Mouse (Mus musculus) 416B (cell line): ENCODE results near the gene Rbbp7.

Experiments
- DNase-seq: peaks from one replicate; pipeline ENCODE4 v3.0.0; 2011; ENCODE audit warnings: low read depth

Gene Rbbp7

GRCm38 (mm10) chrX:162760115-162760942 lies at the start of gene Rbbp7:
Gene Rbbp7, plus strand, starts transcription at chrX:162760402.
- peak; percentile 92 for DNase-seq

GRCm38 (mm10) chrX:162717837-162718236 lies 42.4 kb upstream of the Rbbp7 start:
- peak; percentile 69 for DNase-seq

DNA sequence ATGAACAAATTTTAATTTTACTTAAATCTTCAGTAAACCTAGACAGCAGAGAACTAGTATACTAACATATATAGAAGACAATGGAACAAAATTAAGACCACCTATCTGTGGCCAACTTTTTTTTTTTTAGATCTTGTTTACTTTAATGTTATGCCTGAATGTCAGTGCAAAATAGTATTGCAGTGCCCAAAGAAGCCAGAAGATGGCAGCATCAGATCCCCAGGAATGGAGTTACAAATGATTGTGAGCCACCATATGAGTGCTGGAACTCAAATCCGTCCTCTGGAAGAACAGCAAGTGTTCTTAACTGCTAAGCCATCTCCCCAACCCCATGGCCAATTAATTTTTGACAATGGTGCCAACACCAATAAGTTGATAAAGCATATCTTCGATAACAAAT lies 40.6 kb upstream of the Rbbp7 start:
- DNase-seq, result peak; percentile 66

GRCm38 (mm10) chrX:162727367-162727777 lies 32.8 kb upstream of the Rbbp7 start:
- no peak for DNase-seq

GRCm38 (mm10) chrX:162727795-162728194 lies 32.4 kb upstream of the Rbbp7 start:
- no peak for DNase-seq

GRCm38 (mm10) chrX:162728228-162728627 lies 32.0 kb upstream of the Rbbp7 start:
- DNase-seq, result no peak

GRCm38 (mm10) chrX:162730031-162730430 lies 30.2 kb upstream of the Rbbp7 start:
- no peak for DNase-seq

DNA sequence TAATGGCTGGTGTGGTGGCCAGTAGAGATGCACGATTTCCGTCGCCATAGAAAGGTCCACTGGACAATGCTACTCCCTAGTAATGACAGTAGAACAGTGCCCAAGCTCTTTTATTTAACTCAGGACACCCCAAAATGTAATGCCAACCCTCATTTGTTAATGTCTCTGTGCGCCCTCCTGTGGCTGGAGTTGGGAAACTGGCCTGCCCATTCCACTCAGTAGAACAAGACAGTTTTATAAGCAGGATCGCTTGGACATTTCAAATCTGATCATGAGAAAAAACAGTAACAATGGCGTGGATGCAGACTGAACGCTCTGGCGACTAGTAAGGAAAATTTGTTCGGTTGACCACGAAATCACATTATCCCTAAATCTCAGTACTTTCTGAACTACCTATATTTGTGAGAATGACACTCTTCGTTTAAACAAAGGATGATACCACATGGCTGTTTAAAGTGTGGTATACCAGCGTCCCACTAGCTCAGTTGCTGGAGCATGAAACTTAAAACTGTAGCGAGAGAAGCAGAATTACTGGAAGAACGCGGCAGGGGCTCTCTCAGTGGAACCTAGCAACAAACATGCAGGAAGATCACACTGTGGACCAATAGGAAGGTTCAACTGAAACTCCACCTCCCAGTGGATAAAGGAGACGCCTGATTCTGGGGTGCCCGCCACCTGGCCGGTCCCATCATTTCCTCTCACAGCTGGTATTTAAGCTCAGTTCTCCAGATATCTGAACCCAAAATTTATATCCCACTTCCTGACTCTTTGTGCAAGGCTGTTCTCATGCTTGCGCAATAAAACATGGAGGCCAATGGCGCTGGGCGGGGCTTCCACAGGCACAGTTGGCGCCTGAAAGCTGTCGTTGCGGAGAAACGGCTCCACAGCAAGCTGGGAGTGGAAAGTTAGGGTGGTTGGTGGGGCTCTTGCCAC lies 24.9 kb upstream of the Rbbp7 start:
- DNase-seq, result peak; percentile 25

DNA sequence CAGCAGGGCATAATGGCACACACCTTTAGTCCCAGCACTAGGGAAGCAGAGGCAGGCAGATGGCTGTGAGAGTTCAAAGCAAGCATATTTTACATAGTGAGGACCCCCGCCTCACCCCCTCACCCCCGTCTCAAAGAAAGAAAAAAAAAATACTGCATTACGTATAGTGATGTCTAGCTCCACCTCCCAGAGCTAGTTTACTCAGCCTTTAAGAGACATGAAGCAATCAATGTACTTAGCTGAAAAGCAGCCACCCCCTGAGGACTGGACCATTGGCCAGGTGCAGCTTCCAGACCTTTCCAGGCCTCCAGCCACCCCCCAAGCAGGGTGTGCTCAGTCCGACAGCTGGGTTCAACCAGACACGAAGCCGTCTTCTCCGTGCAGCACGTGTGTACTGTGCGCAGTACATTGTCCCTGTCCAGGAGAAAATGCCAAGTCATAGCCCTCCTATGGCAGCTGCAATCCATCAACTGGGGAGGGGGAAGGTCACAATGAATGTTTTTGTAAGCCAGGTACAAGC lies 24.0 kb upstream of the Rbbp7 start:
- DNase-seq, result no peak

GRCm38 (mm10) chrX:162748696-162749420 lies 11.3 kb upstream of the Rbbp7 start:
- no peak for DNase-seq

- no peak for DNase-seq
Observed at GRCm38 (mm10) chrX:162752418-162752817, 7.8 kb upstream of the Rbbp7 start.

- DNase-seq, result no peak
Observed at GRCm38 (mm10) chrX:162754314-162754713, 5.9 kb upstream of the Rbbp7 start.

DNA sequence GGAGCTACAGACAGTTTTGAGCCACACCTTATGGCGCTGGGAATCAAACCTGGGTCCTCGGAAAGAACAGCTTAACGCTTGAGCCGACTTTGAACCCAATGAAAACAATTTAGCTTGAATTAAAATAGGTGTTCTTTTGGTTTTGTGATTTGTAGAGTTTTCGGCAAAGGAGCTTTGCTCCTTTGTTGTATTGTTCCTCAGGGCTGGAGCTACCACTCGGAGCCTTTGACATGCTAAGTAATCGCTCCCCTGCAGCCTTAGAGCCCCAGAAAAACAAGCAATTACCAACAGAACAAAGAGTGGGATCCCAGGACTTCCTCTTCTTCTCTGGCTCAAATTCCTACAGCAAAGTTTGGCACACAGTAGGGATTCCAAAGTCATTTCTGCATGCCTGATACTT lies 4.1 kb upstream of the Rbbp7 start:
- no peak for DNase-seq

DNA sequence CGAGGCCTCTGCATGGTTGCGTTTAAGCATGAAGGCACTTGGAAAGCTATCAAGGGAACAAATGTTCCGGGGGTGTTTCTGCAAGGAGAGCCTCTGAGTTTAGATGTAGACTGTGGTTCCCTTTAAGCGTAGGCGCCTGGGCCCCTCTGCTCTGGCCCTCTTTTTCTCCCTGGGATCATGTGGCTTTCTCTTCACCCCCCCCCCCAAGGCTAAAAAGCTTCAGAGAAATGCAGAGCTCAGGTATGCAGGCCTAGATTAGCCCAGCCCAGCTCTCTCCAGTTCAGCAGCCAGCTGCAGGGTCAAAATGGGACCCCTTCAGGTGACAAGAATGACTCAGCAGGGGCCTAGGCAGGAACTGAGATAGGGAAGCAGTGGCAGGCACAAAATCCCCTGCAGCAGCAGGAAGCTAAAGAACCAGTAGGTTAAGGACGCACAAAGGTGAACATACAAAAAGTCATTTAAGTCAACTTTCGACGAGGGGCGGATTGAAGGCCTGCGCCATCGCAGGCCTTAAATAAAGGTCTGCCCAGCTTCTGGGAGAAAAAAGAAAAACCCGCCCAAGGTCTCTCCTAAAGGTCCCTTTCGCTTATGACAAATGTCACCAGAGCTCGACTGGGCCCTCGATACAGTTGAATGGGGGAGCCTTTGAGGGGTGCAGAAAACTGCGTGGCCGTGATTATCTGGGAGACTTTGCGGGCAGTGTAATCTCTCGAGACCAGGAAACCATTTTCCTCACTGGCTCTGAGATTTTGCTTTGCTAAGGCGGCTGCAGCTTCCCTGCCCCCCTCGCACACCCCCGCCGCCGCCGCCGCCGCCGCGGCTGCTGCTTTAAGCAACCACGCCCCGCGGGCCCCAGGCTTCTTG lies 719 bp upstream of the Rbbp7 start:
- DNase-seq, result no peak

- no peak for DNase-seq
Observed at GRCm38 (mm10) chrX:162760958-162761515, 835 bp downstream of the Rbbp7 start.

DNA sequence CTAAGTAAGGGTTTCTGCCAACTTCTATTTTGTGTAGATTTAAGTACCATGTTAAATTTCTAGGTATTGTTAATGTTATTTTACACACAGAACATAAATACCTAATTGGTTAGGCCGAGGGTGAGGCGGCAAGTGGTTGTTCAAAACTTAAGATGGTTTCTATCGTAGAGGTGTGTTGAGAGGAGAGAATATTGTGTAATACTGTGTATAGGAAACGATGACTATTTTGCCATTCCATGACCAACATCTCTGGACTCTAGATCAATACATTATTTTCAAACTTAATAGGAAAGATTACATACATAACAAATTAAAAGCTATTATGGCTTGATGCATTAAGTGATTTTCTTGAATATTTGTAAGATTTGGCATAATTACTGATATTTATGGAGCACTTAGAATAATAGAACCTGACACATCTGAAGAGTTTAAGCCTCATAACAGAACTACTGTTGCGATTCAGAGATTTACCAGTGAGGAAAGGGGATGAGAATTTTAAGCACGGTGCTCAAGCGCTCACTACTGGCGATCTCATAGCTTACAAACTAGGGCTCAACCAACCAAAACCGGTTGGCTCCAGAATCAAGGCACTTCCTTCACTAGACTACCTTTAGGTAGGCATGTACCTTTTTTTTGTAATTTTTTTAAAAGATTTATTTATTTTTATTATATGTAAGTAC lies 1.7 kb downstream of the Rbbp7 start:
- DNase-seq, result peak; percentile 51

DNA sequence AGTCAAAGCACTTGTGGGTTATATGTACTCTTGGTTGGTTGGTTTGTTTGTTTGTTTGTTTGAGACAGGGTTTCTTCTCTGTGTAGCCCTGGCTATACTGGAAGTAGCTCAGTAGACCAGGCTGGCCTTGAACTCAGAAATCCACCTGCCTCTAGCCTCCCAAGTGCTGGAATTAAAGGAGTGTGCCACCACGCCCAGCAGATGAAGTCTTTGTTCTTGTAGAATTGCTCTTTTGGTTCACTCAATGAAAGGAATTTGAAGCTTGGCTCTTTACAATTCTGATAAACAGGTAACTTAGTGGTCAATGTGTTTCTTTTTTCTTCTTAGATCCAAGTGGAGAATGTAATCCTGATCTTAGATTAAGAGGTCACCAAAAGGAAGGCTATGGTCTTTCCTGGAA lies 10.5 kb downstream of the Rbbp7 start:
- DNase-seq, result no peak

DNA sequence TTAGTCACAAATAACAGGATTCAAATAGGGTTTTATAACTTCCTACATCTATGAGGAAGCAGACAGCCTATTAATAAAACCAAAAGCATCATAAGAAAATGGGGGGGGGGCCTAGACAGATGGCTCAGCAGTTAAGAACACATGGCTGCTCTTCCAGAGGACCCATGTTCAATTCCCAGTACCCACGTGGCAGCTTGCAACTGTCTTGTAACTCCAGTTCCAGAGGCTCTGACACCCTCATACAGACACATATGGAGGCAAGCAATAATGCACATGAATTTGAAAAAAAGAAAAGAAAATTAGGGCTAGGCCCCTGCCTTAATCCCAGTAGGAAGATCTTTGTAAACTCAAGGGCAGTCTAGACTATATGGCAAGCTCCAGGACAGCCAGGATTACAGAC lies 28.2 kb downstream of the Rbbp7 start:
- no peak for DNase-seq

GRCm38 (mm10) chrX:162791392-162791791 lies 31.2 kb downstream of the Rbbp7 start:
- DNase-seq, result peak; percentile 27

DNA sequence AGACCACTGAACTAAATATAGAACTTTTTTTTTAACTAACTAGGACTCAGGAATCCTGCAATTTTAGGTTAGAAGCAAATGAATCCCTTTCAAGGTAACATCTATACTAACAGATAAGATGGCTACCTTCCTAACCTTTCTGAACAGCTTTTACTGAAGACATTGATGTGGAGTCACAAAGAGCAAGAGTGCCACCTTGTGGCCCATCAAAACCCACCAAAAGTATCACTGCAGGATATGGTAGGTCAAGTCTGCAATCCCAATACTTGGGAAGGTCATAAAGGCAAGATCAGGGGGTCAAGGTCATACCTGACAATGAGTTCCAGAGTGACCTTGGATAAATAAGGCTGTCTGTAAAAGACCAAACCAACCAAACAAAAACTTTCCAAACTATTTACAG lies 40.2 kb downstream of the Rbbp7 start:
- DNase-seq, result peak; percentile 65
